Mouse (Mus musculus) CD8-positive naive resting alpha-beta T cell, adult 2 months (primary cell): ENCODE data around the gene Golga2.

Source experiments
- DNase-seq, 2 experiments: peaks; one replicate each; pipeline ENCODE4 v3.0.0; 2022; ENCODE audit warnings: low read depth in 2 of 2, low spot score in 2 of 2

Gene Golga2

GRCm38 (mm10) chr2:32287334-32287840 lies at the start of gene Golga2:
Gene Golga2 (plus strand): TSS chr2:32287384.
- peak in 1 of 2 experiments; percentile 13 for DNase-seq

GRCm38 (mm10) chr2:32237571-32237970 lies 49.6 kb upstream of the Golga2 start:
- no peak for DNase-seq

- DNase-seq: no peak
Observed at GRCm38 (mm10) chr2:32238708-32239435, 48.3 kb upstream of the Golga2 start.

- DNase-seq: no peak
Observed at GRCm38 (mm10) chr2:32240591-32240990, 46.6 kb upstream of the Golga2 start.

- no peak for DNase-seq
Observed at GRCm38 (mm10) chr2:32242986-32243385, 44.2 kb upstream of the Golga2 start.

- DNase-seq: no peak
Observed at GRCm38 (mm10) chr2:32246741-32247140, 40.4 kb upstream of the Golga2 start.

GRCm38 (mm10) chr2:32248377-32249361 lies 38.5 kb upstream of the Golga2 start:
- DNase-seq: no peak

- no peak for DNase-seq
Observed at GRCm38 (mm10) chr2:32251791-32252527, 35.2 kb upstream of the Golga2 start.

GRCm38 (mm10) chr2:32252658-32253057 lies 34.5 kb upstream of the Golga2 start:
- DNase-seq: no peak

- no peak for DNase-seq
Observed at GRCm38 (mm10) chr2:32253352-32253751, 33.8 kb upstream of the Golga2 start.

- no peak for DNase-seq
Observed at GRCm38 (mm10) chr2:32254563-32254962, 32.6 kb upstream of the Golga2 start.

- DNase-seq: no peak
Observed at GRCm38 (mm10) chr2:32256273-32256672, 30.9 kb upstream of the Golga2 start.

- DNase-seq: no peak
Observed at GRCm38 (mm10) chr2:32258887-32259533, 28.2 kb upstream of the Golga2 start.

GRCm38 (mm10) chr2:32259657-32260417 lies 27.3 kb upstream of the Golga2 start, which contains the start of gene Uck1:
Gene Uck1 (minus strand): TSS chr2:32260159.
- peak; percentile 76 to 80 for DNase-seq

- peak; percentile 57 to 77 for DNase-seq
Observed at GRCm38 (mm10) chr2:32260635-32261034, 26.5 kb upstream of the Golga2 start.

GRCm38 (mm10) chr2:32275823-32276222 lies 11.4 kb upstream of the Golga2 start:
- no peak for DNase-seq

- DNase-seq: no peak
Observed at GRCm38 (mm10) chr2:32282289-32282688, 4.9 kb upstream of the Golga2 start.

GRCm38 (mm10) chr2:32282727-32283126 lies 4.5 kb upstream of the Golga2 start:
- DNase-seq: peak; percentile 27 to 52

- DNase-seq: no peak
Observed at GRCm38 (mm10) chr2:32283986-32284385, 3.2 kb upstream of the Golga2 start.

GRCm38 (mm10) chr2:32287923-32288367 lies 761 bp downstream of the Golga2 start, which contains the start of gene Swi5:
Gene Swi5 (minus strand): TSS chr2:32288075.
- peak; percentile 94 for DNase-seq
